Mouse (Mus musculus): ENCODE data around the gene Kcna10. TPM values are rescaled to one million over a fixed set of nuclear protein-coding genes. Genes with fewer than 3 reads are reported as not detected.
A peak's percentile ranks its signal among the peaks of the same experiment; 100 is the strongest.

The Kcna10 gene
- polyA plus RNA-seq, 1 experiment from 2014 or later = not detected

GRCm38 (mm10) chr3:107153772-107154655, 28.8 kb upstream of the Kcna10 start:
- DNase-seq = no peak
- Histone ChIP-seq H3K4me3 (ENCODE audit: low read depth, low read length) (no peak overlapping the region), H3K27ac (ENCODE audit: low read depth) (no peak overlapping the region), H3K36me3 (replicated peaks; ENCODE audit: insufficient read depth, low read length) (no peaks in the 10 kb centered on the region), H3K9ac (replicated peaks) (no peak overlapping the region), H3K9me3 (ENCODE audit: low read length) (no peaks in the 10 kb centered on the region), H3K27me3 (ENCODE audit: insufficient read depth, low read length) (0 out of 2 replicates have a peak, but pooled peaks cover 2% of the 10 kb centered on the region), H3K4me1 (ENCODE audit: insufficient read depth) (no peaks in the 10 kb centered on the region), H3K4me2 (ENCODE audit: low read depth, low read length) (no peak overlapping the region)
- no peak for ATAC-seq
- 72% methylated on average over 11 of the region's 11 CpGs for WGBS (ENCODE audit: insufficient replicate concordance)
- TF ChIP-seq CTCF (IDR thresholded peaks at IDR 0.05; ENCODE audit: low read depth) = no peak
- TF ChIP-seq EP300 (IDR thresholded peaks at IDR 0.05; ENCODE audit: low read depth) = no peak

GRCm38 (mm10) chr3:107158856-107159255, 24.0 kb upstream of the Kcna10 start:
- no peaks in the 10 kb centered on the region for H3K9me3 ChIP-seq (ENCODE audit: low read length)
- WGBS (ENCODE audit: insufficient replicate concordance) = 82% methylated on average over 7 of the region's 7 CpGs
- ATAC-seq = no peak
- no peak for TF ChIP-seq EP300 (IDR thresholded peaks at IDR 0.05; ENCODE audit: low read depth)
- no peak for TF ChIP-seq CTCF (IDR thresholded peaks at IDR 0.05; ENCODE audit: low read depth)
- peaks cover 11% of the 10 kb centered on the region; the same call in 1 of the 2 replicates for H3K27me3 ChIP-seq (ENCODE audit: insufficient read depth, low read length)
- H3K36me3 ChIP-seq (replicated peaks; ENCODE audit: insufficient read depth, low read length) = no peaks in the 10 kb centered on the region
- H3K4me2 ChIP-seq (ENCODE audit: low read depth, low read length) = no peak overlapping the region
- no peak for DNase-seq
- H3K27ac ChIP-seq (ENCODE audit: low read depth) = no peak overlapping the region
- no peak overlapping the region for H3K4me3 ChIP-seq (ENCODE audit: low read depth, low read length)
- H3K4me1 ChIP-seq (ENCODE audit: insufficient read depth) = no peaks in the 10 kb centered on the region; the same call in 1 of the 2 replicates
- H3K9ac ChIP-seq (replicated peaks) = no peak overlapping the region

DNA sequence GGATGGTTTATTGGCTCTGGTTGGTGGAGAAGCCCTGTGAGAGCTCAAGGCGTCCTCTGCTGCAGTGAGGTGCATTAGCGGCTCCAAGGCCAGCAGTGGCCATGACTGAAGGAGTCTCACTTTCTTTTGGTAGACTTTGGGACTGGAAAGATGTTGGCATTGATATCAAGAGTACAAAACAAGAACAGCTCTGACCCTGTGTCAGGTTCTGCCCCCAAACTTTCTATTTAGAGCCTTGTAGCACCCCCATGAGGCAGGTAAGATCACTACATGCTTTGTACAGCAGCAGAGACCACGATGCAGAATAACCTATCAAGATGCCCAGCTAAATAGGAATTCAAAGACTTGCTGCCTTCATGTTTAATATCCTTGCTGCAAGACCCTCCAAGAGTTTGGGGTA, 23.4 kb upstream of the Kcna10 start:
- H3K27ac ChIP-seq (ENCODE audit: low read depth) = no peak overlapping the region
- H3K4me2 ChIP-seq (ENCODE audit: low read depth, low read length) = no peak overlapping the region
- WGBS (ENCODE audit: insufficient replicate concordance) = 61% methylated on average over 3 of the region's 3 CpGs
- no peak overlapping the region for H3K4me3 ChIP-seq (ENCODE audit: low read depth, low read length)
- no peak for ATAC-seq
- no peaks in the 10 kb centered on the region for H3K36me3 ChIP-seq (replicated peaks; ENCODE audit: insufficient read depth, low read length)
- no peak overlapping the region for H3K9ac ChIP-seq (replicated peaks)
- no peak for DNase-seq
- H3K27me3 ChIP-seq (ENCODE audit: insufficient read depth, low read length) = peaks cover 11% of the 10 kb centered on the region; the same call in 1 of the 2 replicates
- TF ChIP-seq CTCF (IDR thresholded peaks at IDR 0.05; ENCODE audit: low read depth) (peak; percentile 10; the same call in 1 of the 2 replicates), EP300 (IDR thresholded peaks at IDR 0.05; ENCODE audit: low read depth) (no peak)
- H3K4me1 ChIP-seq (ENCODE audit: insufficient read depth) = no peaks in the 10 kb centered on the region; the same call in 1 of the 2 replicates
- H3K9me3 ChIP-seq (ENCODE audit: low read length) = no peaks in the 10 kb centered on the region

- Histone ChIP-seq H3K4me2 (ENCODE audit: low read depth, low read length) (no peak overlapping the region), H3K27ac (ENCODE audit: low read depth) (no peak overlapping the region), H3K9me3 (ENCODE audit: low read length) (no peaks in the 10 kb centered on the region), H3K4me3 (ENCODE audit: low read depth, low read length) (no peak overlapping the region), H3K9ac (replicated peaks) (no peak overlapping the region), H3K36me3 (replicated peaks; ENCODE audit: insufficient read depth, low read length) (no peaks in the 10 kb centered on the region), H3K27me3 (ENCODE audit: insufficient read depth, low read length) (peaks cover 11% of the 10 kb centered on the region; the same call in 1 of the 2 replicates), H3K4me1 (ENCODE audit: insufficient read depth) (no peaks in the 10 kb centered on the region; the same call in 1 of the 2 replicates)
- TF ChIP-seq CTCF (IDR thresholded peaks at IDR 0.05; ENCODE audit: low read depth) (peak; percentile 38), EP300 (IDR thresholded peaks at IDR 0.05; ENCODE audit: low read depth) (no peak)
- DNase-seq (no peak), ATAC-seq (no peak)
- 8% methylated on average over 17 of the region's 17 CpGs for WGBS (ENCODE audit: insufficient replicate concordance)
Observed at GRCm38 (mm10) chr3:107159859-107160324, 23.0 kb upstream of the Kcna10 start.

- no peak for ATAC-seq
- no peak overlapping the region for H3K4me2 ChIP-seq (ENCODE audit: low read depth, low read length)
- TF ChIP-seq EP300 (IDR thresholded peaks at IDR 0.05; ENCODE audit: low read depth) = no peak
- no peak for TF ChIP-seq CTCF (IDR thresholded peaks at IDR 0.05; ENCODE audit: low read depth)
- peaks cover 11% of the 10 kb centered on the region; the same call in 1 of the 2 replicates for H3K27me3 ChIP-seq (ENCODE audit: insufficient read depth, low read length)
- H3K36me3 ChIP-seq (replicated peaks; ENCODE audit: insufficient read depth, low read length) = no peaks in the 10 kb centered on the region
- H3K9ac ChIP-seq (replicated peaks) = no peak overlapping the region
- H3K4me3 ChIP-seq (ENCODE audit: low read depth, low read length) = no peak overlapping the region
- H3K9me3 ChIP-seq (ENCODE audit: low read length) = no peaks in the 10 kb centered on the region
- DNase-seq = no peak
- no peaks in the 10 kb centered on the region; the same call in 1 of the 2 replicates for H3K4me1 ChIP-seq (ENCODE audit: insufficient read depth)
- no peak overlapping the region for H3K27ac ChIP-seq (ENCODE audit: low read depth)
- WGBS (ENCODE audit: insufficient replicate concordance) = 86% methylated on average over 2 of the region's 2 CpGs
Observed at GRCm38 (mm10) chr3:107162741-107163140, 20.1 kb upstream of the Kcna10 start.

GRCm38 (mm10) chr3:107169552-107169951, 13.3 kb upstream of the Kcna10 start:
- TF ChIP-seq CTCF (IDR thresholded peaks at IDR 0.05; ENCODE audit: low read depth) (no peak), EP300 (IDR thresholded peaks at IDR 0.05; ENCODE audit: low read depth) (no peak)

More at GRCm38 (mm10) chr3:107169552-107169951, 13.3 kb upstream of the Kcna10 start:
- H3K4me1 ChIP-seq (ENCODE audit: insufficient read depth) = no peaks in the 10 kb centered on the region
- H3K36me3 ChIP-seq (replicated peaks; ENCODE audit: insufficient read depth, low read length) = no peaks in the 10 kb centered on the region
- no peak overlapping the region for H3K4me2 ChIP-seq (ENCODE audit: low read depth, low read length)
- WGBS (ENCODE audit: insufficient replicate concordance) = 54% methylated on average over 2 of the region's 2 CpGs
- H3K27ac ChIP-seq (ENCODE audit: low read depth) = no peak overlapping the region
- H3K27me3 ChIP-seq (ENCODE audit: insufficient read depth, low read length) = no peaks in the 10 kb centered on the region
- ATAC-seq (no peak), DNase-seq (no peak)
- no peaks in the 10 kb centered on the region for H3K9me3 ChIP-seq (ENCODE audit: low read length)
- H3K4me3 ChIP-seq (ENCODE audit: low read depth, low read length) = no peak overlapping the region
- H3K9ac ChIP-seq (replicated peaks) = no peak overlapping the region

Data from liver, postnatal 0 days (tissue).